Mouse (Mus musculus) adrenal gland, postnatal 25 days (tissue): ENCODE data around the gene Lamp5. TPM values are rescaled to one million over a fixed set of nuclear protein-coding genes. Genes with fewer than 3 reads are reported as not detected.

Source experiments
- DNase-seq: peaks from one replicate; pipeline ENCODE4 v3.0.0; 2021; ENCODE audit warnings: mixed read lengths
- long read RNA-seq: library from polyadenylated mRNA; stranded (forward); transcript quantifications from one replicate; pipeline ENCODE4 v2.0.0, GENCODE M21; 2021
- total RNA-seq: library from RNA; stranded (reverse); gene quantifications from 2 replicates; pipeline ENCODE4 v1.2.3, GENCODE M21; 2021

The Lamp5 gene
- total RNA-seq = not detected in 2 replicates
- long read RNA-seq = 0 reads

DNA sequence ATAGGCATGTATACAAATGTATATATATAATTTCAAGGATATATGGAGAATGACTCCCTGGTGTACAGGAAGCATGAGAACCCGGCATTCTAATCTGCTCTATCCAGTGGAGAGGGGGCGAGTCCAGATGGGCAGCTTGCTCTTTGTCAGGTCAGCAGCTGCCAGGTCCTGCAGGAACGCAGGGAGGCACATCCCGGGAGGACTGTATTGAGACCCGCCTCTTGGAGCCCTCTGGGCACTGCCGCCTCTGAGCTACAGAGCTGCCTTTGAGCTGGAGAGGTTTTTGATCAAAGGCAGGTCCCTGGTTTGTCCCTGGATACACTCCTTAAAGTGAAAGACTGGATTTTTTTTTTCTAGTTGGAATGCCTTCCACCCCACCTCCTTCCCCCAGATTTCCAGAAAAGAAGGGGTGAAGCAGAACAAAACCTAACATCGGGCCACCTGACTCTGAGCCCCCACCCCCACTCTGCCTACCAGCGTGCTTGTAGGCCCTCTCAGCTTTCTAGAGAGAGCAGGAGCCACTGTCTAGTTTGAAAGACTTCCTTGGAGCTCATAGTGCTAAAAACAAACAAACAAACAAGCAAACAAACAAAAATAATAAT, at the start of gene Lamp5:
Gene Lamp5 (plus strand): TSS at position 552 of the 602 bp plus-strand sequence.
- no peak for DNase-seq

DNA sequence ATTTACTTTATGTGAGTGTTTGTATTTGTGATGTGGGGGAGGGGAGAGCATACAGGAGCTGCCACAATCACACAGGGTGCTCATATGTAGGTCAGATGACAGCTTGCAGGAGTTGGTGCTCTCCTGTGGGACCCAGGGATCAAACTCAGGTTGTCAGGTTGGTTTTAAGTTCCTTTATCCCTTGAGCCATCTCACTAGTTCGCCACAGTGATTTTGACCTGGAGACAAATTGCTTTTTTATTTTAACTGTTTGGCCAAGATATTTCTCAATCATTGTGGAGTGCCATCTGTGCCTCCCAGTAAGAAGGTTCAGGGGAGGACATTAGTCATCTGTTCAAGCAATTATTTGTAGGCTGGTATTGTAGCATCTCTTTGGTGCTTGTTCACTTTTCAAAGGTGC, 48.2 kb upstream of the Lamp5 start:
- DNase-seq = no peak

GRCm38 (mm10) chr2:136006280-136006679, 45.8 kb upstream of the Lamp5 start:
- DNase-seq = no peak

DNA sequence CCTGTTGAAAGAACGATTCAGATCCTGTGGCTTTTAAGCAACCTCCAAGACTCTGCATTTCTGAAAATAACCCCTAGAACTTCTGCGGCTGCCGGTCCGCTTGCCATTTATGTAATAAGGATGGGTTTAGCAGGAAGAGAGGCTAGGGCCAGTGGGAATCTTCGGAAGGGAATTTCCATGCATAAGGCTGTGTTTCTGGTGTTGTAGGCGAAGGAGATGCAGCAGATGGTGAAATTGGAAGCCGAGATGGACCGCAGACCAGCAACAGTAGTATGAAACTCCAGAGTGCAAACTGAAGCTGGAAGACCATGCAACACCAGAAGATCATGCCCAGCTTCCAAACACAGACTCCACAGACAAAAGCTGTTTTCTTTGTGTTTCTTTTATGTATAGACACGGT, 39.3 kb upstream of the Lamp5 start:
- no peak for DNase-seq

DNA sequence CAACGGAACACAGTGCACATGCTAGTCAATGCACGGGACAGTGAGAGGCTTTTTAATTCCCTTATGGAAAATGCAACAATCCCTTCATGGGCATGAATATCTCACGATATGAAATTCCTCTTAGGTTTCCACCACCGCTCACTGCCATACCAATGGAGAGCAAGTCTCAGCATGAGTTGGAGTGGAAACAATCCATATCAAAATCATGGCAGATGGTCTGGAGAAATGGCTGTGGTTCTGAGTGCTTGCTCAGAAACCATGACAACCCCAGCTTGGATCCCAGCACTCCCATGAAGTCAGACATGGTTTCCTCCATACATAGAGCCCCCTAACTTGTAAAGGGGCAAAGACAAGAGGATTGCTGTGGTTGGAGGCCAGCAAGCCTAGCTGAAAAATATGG, 3.6 kb upstream of the Lamp5 start:
- DNase-seq = no peak

GRCm38 (mm10) chr2:136050793-136051615, 1.0 kb upstream of the Lamp5 start:
- DNase-seq = no peak

DNA sequence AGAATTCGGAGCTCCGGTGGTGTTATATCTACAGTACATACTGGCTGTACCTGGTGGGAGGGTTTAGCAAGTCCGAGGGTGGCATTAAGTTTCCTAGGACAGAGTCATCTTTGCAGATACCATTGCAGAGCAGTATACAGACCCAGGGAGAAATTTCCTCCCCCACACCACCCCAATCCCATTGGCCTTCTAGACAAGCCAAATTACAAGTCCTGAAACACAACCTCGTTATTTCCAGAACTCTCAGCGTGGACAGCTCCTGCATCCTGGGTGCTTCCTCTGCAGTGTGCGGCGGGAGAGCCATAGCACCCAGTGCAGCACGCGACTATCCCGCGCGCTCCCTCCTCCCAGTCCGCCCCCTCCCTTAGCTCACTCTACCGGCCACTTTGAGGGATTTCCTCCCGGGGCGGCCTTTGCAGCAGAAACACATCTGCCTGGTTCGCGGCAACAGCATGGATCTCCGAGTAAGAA, 5.9 kb downstream of the Lamp5 start:
- peak; percentile 2 for DNase-seq

DNA sequence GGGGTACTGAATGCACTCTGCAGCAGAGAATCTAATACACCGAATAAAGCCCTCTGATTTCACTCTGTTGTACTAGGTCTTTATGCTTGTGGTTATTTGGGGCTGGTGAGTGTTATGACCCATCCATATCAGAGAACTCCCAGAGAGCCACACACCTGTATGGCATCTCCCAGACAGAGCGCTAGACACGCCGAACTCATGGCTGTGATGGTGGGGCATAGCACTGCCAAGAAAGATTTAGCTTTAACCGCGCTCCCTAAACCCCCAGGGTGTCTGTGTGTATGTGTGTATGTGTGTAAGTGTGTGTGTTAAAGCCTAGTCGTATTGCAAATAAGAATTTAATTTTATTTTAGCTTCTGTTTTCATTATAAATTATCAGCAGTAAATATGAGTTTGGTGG, 6.4 kb downstream of the Lamp5 start:
- no peak for DNase-seq

- no peak for DNase-seq
Observed at GRCm38 (mm10) chr2:136059029-136059669, 7.1 kb downstream of the Lamp5 start.

DNA sequence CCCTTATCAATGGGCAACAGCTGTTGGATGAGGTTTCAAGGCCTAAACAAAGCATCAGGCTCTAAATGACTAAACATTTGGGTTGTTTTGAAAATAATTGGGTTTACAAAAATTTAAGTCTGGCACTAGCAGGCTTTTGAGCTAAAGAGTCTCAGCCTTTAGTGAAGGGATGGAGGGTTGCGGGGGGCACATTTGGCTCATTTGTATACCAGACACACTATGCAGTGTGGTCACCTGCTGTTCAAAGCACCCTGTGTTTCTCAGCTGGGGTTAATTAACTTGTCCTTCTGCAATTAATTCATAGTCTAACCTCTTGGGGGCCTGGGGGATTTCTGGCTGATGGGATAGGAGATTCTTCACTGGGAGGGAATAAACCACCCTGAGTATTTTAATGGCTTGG, 12.3 kb downstream of the Lamp5 start:
- DNase-seq = no peak

GRCm38 (mm10) chr2:136095978-136096377, 43.9 kb downstream of the Lamp5 start:
- no peak for DNase-seq

- no peak for DNase-seq
Observed at GRCm38 (mm10) chr2:136097143-136097542, 45.1 kb downstream of the Lamp5 start.

DNA sequence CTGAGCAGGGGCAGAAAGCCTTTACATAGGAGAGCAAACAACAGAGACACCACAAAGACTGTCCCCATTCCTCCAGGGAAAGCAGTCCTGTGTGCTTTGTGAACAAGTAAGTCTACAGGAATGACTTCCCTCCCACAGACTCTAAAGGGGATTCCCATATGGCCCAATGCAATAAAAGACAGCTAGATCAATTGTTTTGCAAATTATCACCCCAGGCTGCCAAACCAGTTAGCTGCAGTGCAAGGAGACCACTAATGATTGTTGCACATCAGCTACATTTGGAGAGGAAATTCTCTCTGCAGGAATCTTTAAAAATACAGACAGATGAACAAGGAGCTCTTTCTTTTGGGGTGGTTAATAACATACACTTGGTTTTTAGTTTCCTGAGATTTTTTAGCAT, 55.6 kb downstream of the Lamp5 start:
- DNase-seq = no peak

GRCm38 (mm10) chr2:136108124-136109037, 56.3 kb downstream of the Lamp5 start:
- no peak for DNase-seq

DNA sequence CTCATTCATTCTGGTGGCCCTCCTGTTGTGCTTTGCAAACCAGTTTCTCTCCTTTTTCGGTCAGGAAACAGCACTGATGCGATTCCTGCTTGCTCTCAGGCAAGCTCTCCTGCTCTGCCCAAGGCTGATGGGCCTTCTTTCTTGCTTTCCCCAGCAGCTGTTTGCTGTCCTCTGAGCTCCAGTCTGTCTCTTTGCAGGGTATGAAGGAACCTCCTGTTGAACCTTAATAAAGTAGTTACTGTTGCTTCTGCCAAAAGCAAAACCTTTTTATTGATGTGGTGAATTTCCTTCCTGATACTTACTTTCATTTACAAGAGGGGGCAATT, 57.0 kb downstream of the Lamp5 start:
- no peak for DNase-seq

GRCm38 (mm10) chr2:136113374-136113773, 61.3 kb downstream of the Lamp5 start:
- no peak for DNase-seq

DNA sequence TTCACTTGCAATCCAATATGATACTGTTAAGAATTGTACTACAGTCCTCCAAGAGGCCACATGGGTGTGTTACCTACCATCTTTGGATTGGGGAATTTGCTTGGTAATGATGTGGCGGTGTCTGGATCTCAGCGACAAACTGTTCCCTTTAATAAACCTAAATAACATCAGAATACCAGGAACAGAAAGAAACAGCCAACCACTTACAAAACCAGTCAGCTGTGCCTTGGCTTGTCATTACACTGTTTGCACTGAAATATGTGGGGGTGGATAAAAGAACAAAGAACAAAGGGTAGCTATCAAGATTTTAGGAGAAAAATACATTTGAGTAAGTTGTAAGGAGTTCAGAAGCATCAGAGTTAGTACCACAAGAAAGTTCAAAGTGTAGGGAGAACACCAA, 66.0 kb downstream of the Lamp5 start:
- DNase-seq = no peak
